Mouse (Mus musculus) embryo, embryonic 11 days (tissue): ENCODE measurements around the gene Psmc5.
"Not testable (repeated sequence)": the region's sequence is repeated elsewhere in the genome, so short reads cannot be mapped to it uniquely, and the experiment has no call there.

Experiments
- DNase-seq: peaks from one replicate; pipeline ENCODE4 v3.0.0-alpha.2; 2015

Gene Psmc5

GRCm38 (mm10) chr11:106255685-106256451 lies at the start of gene Psmc5, which contains the start of gene Ftsj3:
Gene Psmc5 (plus strand): TSS chr11:106256154.
Gene Ftsj3 (minus strand): TSS chr11:106256079.
- DNase-seq = peak; percentile 98

DNA sequence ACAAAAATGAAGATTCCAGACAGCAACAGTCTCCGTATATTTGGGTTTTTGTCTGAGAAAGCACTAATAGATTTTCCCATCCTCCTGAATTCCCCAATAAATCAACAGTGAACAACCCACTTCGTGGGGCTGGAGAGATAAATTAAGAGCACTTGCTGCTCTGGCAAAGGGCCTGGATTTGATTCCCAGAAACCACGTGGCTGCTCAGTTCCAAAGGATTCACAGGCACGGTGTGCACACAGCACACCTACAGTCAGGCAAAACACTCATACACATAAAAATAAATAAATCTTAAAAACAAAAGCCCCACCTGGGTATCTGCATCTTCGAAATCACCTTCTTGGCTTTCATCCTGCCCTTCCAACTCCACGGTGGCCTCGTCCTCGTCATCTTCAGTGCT lies 43.2 kb upstream of the Psmc5 start:
- DNase-seq = no peak

- DNase-seq = no peak
Observed at GRCm38 (mm10) chr11:106214856-106215255, 41.1 kb upstream of the Psmc5 start.

- DNase-seq = no peak
Observed at GRCm38 (mm10) chr11:106215450-106215859, 40.5 kb upstream of the Psmc5 start.

DNA sequence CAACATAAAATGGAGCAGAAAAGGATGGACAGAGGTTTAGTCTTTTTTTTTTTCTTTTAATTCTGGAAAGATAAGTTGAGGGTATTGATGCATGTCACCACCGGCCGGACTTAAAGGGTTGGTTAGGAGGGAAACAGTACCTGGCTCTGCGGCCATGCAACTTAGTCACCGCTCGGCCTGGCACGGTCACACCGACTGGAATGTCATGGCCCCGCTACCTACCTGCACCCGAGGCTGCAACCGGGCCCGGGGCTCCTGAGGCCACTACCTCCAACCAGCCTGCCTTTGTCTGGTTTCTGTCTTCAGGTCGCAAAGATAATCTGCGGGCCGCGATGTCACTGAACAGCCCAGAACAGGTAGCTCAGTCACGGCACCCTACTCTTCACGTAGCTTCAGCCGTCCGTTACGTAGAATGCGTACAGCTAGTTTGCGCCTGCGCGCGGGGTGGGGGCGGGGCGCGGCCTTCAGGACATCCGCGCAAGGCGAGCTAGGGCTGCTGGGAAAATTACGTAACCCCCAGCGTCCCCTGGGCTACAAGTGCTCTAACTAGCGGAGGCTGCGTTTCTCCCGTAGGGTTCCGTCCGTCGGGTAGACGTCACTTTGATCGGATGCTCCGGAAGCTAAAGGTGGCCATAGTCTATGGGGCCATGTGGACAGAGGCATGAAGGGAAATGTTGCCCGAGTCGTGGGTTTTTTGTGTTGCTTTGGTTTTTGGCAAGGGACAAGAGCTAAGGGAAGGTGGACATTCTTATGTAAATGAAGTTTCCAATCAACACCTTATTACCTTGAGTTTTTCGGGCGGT lies 39.8 kb upstream of the Psmc5 start, which contains the start of gene Ccdc47:
Ccdc47 (minus strand) TSS at position 418 of the 803 bp plus-strand sequence.
- peak; percentile 99 for DNase-seq

DNA sequence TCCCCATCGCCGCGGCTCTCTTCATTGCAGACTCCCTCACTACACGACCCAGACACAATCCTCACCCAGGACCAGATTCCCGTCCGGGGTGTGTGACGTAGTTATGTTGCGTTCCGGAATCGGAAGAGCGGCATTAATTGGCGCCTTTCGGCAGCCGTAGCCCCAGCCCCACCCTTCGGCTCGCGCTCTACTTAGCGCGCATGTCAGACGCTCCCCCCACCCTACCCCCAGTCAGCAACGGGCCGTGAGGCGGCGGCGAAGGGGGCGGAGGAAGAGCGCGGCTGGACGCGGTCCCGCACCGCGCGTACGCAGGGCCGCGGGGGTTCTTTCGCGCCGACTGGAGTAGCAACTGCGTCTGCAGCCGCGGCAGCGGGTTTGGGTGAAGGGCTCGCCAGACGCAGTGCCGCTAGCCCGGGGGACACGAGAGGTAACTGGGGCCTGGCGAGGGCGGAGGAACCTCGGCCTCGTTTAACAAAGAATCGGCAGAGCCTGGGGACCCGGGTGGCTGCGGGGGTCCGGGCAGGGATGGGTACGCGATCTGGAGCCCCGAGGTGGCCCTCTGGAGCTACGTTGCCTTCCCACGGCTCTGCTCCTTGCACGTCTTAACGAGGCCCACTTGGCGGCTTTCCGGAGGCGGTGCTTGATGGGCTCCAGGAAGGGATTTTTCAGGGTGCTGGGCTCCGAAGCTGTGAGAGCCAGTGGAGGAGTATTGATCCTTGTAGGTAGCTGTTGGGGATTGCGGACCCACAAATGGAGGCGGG lies 39.0 kb upstream of the Psmc5 start, which contains the start of gene Ddx42:
Ddx42 (plus strand) TSS at position 197 of the 761 bp plus-strand sequence.
- peak; percentile 97 for DNase-seq

DNA sequence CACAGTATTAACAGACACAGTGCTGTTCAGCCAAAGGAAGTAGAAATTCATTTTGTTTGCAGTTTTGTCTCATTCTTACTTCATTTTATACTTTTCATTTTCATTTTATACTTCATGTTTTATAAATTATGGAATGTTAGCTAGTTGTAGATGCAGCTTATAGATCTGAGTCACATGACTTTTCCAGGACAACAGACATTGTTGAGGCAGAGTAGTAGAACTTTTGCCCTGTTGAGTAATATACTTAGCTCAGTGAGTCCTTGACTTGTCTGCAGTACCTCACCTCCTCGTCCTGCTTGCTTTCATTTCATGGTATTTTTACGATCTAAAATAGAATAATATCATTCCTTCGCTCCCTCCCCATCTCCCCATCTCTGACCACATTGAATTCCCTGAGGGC lies 35.4 kb upstream of the Psmc5 start:
- no peak for DNase-seq

DNA sequence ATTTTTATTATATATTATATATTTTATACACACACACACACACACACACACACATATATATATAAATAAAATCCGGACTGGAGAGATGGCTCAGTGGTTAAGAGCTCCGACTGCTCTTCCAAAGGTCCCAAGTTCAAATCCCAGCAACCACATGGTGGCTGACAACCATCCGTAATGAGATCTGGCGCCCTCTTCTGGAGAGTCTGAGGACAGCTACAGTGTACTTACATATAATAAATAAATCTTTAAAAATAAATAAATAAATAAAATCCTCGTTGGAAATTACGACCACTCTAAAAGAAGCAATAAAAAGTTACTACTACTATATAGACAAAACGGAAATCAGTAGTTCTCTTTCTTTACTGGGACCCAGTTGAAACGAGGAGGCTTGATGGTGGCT lies 22.0 kb upstream of the Psmc5 start:
- DNase-seq = not testable (repeated sequence)

DNA sequence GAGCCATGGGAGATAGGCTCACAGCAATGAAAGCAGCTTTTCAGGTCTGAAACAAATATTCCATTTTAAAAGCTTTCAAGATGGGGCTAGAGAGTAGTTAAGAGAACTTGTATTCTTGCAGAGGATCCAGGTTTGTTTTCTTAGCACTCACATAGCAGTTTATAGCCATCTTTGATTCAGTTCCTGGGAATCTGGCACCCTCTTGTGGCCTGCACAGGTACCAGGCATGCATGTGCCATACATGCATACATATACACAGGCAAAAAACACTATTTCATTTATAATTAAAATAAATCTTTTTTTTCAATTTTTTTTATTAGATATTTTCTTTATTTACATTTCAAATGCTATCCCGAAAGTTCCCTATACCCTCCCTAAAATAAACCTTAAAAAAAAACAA lies 9.1 kb upstream of the Psmc5 start:
- DNase-seq = peak; percentile 26

- DNase-seq = no peak
Observed at GRCm38 (mm10) chr11:106249326-106249725, 6.6 kb upstream of the Psmc5 start.

- DNase-seq = no peak
Observed at GRCm38 (mm10) chr11:106254767-106255166, 1.2 kb upstream of the Psmc5 start.

GRCm38 (mm10) chr11:106255174-106255573 lies 780 bp upstream of the Psmc5 start:
- no peak for DNase-seq

DNA sequence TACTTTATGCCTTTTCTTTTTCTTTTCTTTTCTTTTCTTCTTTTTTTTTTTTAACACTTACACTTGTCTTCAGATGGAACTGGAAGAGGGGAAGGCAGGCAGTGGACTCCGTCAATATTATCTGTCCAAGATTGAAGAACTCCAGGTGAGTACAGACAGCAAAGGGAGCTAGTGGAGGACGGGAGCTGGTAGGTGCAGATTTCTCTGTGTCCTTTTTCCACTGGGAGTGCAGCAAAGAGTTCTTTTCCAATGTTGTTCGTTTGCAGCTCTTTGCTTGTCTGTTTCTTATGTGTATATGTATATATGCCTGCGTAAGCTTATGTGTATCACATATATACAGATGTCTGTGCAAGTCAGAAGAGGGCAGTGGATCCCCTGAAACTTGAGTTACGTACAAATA lies 821 bp downstream of the Psmc5 start:
- DNase-seq = no peak

GRCm38 (mm10) chr11:106260826-106261450 lies 5.0 kb downstream of the Psmc5 start:
- DNase-seq = no peak

- DNase-seq = no peak
Observed at GRCm38 (mm10) chr11:106263963-106264362, 8.0 kb downstream of the Psmc5 start.

DNA sequence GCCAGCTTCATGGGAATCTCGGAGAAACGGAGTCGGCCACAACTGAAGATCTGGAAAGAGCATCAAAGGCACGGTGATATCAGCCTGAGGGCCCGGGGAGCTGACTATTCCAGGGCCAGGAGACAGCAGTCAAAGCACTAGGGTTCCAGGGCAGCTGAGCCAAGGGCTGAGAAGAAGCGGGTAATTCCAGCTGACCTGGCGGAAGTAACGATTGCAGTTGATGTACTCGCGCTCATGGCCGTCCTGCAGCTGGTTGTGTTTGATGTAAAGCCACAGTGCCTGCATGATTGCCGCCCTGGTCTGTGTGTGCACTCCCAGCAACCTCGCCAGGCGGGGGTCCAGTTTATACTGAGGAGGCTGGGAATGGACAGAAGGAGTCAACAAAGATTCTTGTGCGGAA lies 9.0 kb downstream of the Psmc5 start:
- no peak for DNase-seq

DNA sequence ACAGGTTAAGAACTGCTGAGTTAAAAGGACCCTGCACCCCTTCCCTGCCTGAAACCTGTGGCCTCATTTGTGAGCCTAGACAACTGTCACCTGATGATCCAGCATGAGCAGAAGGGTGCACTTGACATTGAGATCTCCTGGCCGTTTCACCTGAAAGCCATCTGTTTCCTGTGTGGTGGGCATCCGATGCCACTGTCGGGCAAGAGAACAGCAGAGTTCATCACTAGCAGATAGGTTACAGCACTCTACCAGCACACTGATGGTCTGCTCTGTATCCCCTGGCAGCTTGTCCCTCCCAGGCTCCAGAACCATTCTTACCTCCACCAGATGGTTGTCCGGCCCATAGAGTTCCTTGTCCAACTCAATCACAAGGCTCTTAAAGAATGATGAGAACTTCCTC lies 9.6 kb downstream of the Psmc5 start:
- DNase-seq = no peak

GRCm38 (mm10) chr11:106266431-106266830 lies 10.5 kb downstream of the Psmc5 start:
- DNase-seq = no peak

DNA sequence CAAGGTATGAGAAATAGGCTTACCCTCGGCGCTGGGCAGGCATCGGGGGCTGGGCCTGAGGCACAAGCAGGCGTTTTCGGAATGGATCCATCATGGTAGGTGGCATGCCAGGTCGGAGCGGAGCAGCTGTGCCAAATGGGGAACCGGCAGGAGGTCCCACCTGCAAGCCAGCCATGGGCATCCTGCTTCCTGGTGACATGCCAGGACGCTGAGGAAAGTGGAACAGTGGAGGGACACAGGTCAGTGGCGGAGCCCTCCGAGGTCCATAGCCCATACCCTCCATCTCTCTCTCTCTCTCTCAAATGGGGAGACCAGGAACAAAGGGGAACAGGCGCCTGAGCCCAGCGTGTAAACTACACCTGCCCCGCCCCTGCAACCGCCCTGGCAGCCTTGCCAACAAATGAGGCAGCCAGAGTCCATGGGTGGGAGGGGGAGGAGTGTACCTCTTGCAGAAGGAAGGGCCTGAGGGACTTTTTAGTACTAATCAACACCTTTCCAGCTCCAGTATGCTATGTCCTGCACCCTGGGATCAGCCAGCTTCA lies 11.4 kb downstream of the Psmc5 start:
- peak; percentile 18 for DNase-seq

- DNase-seq = peak; percentile 29
Observed at GRCm38 (mm10) chr11:106267871-106268270, 11.9 kb downstream of the Psmc5 start.

DNA sequence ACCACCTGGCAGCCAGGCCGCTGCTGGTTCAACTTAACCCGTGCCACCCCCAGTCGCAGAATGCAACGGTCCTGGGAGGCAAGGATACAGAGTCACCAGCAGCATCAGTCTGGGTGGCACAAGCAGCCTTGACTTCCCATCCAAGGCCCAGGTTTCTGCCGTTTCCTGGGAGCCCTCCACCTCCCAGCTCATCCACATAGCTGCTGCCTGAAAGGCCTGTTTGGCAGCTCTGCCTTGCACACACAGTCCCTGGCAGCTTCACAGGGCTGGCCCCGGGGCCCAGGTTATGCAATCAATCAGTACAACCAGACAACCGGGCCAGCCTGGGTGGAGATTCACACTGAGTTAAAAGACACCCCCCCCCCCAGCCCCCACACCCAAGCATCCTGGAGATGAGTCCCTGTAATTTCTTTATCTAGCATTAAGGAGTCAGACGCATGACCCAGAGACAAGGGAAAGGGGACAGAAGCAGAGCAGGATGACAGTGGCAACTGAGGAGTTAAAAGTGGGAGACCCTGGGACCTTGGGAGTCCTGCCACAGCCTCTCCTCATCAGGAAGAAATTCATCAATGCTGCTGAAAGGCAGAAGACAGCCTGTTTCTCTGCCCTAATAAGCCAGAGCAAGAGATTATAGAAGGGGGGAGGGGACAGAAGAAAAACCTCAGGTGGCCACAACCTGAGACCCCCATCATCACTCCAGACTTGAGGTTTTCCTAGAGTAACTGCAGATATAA lies 12.5 kb downstream of the Psmc5 start:
- peak; percentile 54 for DNase-seq

DNA sequence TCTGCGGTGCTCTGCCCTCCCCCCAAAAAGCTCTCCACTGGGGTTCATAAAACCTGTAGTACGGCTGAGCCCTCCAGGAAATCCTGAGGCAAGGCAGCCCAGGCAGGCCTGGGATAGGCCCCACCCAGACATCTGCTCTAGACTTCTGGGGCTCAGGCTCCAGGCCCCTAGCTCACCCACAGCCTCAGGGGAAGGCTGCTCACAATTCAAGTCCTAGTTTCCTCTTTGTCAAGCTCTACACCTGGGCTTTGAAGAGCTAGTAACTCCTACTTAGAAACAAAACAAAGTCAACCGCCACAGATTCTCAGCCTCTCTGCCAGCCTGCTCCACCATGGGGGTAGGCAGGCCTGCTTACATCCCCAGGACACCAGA lies 13.1 kb downstream of the Psmc5 start:
- DNase-seq = peak; percentile 64
